Mouse (Mus musculus): ENCODE results near the gene Ovol3. TPM values are rescaled to one million over a fixed set of nuclear protein-coding genes. Genes with fewer than 3 reads are reported as not detected.
"Not testable (repeated sequence)": the region's sequence is repeated elsewhere in the genome, so short reads cannot be mapped to it uniquely, and the experiment has no call there.

Gene Ovol3
- total and polyA plus RNA-seq, 2 experiments from 2014 or later: not detected

DNA sequence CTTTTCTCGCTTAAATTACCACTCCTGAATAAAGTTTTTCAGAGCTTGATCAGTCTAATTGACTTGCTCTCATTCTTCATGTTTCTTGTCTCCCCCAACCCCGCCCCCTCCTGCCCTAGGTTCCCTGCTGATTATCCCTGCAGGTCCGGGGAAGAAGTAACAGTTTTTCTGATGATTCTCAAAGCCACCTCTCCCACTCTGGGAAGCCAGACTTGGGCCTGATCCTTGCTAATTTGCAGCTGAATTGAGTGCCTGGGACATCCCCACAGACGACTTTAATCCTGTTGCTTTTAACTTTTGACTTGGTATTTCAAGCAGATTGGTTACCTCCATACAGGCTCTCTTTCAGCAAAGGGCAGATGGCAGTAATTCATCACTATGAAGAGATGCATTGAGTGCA is 24.5 kb downstream of the Ovol3 start:
- H3K4me1 ChIP-seq (ENCODE audit: insufficient read depth, low read length): no peaks in the 10 kb centered on the region
- H3K9ac ChIP-seq (replicated peaks; ENCODE audit: low read length, poor library complexity, severe bottlenecking): no peak overlapping the region
- no peaks in the 10 kb centered on the region for H3K36me3 ChIP-seq (ENCODE audit: insufficient read depth, low read length)
- H3K4me3 ChIP-seq (ENCODE audit: low read depth, low read length): no peak overlapping the region
- ATAC-seq (ENCODE audit: low FRiP score) (no peak), DNase-seq (ENCODE audit: low spot score) (no peak)
- H3K27me3 ChIP-seq (ENCODE audit: insufficient read depth, low read length): no peaks in the 10 kb centered on the region
- TF ChIP-seq CTCF (IDR thresholded peaks at IDR 0.05): no peak
- H3K4me2 ChIP-seq (ENCODE audit: low read depth, low read length, poor library complexity, severe bottlenecking): no peak overlapping the region
- no peaks in the 10 kb centered on the region for H3K9me3 ChIP-seq (ENCODE audit: low read length)
- H3K27ac ChIP-seq (ENCODE audit: low read depth, low read length): no peak overlapping the region
- 19% methylated on average over 4 of the region's 4 CpGs for WGBS

DNA sequence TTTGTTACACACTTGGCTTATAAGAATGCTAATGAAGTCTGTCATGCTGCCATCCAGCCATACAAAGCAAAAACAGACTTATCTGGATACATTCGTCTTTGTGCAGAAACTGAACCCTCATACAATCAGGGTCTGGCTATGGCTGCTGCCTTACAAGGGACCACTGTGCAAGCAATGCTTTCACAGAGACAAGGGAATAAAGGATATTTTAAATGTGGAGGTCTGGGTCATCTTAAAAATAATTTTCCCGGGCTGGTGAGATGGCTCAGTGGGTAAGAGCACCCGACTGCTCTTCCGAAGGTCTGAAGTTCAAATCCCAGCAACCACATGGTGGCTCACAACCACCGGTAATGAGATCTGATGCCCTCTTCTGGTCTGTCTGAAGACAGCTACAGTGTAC is 29.2 kb downstream of the Ovol3 start:
- not testable (repeated sequence) for H3K9ac ChIP-seq (replicated peaks; ENCODE audit: low read length, poor library complexity, severe bottlenecking); DNase-seq (ENCODE audit: low spot score); H3K27me3 ChIP-seq (ENCODE audit: insufficient read depth, low read length); H3K9me3 ChIP-seq (ENCODE audit: low read length); ATAC-seq (ENCODE audit: low FRiP score); H3K4me2 ChIP-seq (ENCODE audit: low read depth, low read length, poor library complexity, severe bottlenecking); H3K36me3 ChIP-seq (ENCODE audit: insufficient read depth, low read length); H3K4me3 ChIP-seq (ENCODE audit: low read depth, low read length); H3K27ac ChIP-seq (ENCODE audit: low read depth, low read length); H3K4me1 ChIP-seq (ENCODE audit: insufficient read depth, low read length)
- 41% methylated on average over 5 of the region's 5 CpGs for WGBS
- 0 out of 2 replicates have a peak, but pooled peaks have one; percentile 10 for TF ChIP-seq CTCF (IDR thresholded peaks at IDR 0.05)

DNA sequence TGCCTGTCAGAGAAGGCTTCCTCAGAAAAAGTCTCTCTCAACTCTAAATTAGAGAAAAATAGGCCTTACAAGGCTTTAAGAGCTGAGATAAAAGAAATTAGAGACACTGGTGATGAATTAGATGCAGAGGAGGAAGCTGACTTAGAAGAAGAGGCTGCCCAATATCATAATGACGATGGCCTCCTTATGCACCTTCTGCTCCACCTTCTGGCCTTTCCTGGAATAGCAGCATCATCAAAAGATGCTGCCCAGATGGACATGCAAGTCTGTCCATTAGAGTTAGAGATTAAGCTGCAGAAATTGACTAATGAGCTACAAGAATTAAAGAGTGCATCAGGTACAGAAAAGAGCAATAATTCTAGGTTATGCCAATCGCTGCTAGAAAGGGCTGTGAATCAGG is 30.1 kb downstream of the Ovol3 start:
- no peak for ATAC-seq (ENCODE audit: low FRiP score)
- peak; percentile 86 for TF ChIP-seq CTCF (IDR thresholded peaks at IDR 0.05)
- H3K9me3 ChIP-seq (ENCODE audit: low read length): no peaks in the 10 kb centered on the region
- no peak overlapping the region for H3K4me3 ChIP-seq (ENCODE audit: low read depth, low read length)
- H3K9ac ChIP-seq (replicated peaks; ENCODE audit: low read length, poor library complexity, severe bottlenecking): no peak overlapping the region
- H3K27me3 ChIP-seq (ENCODE audit: insufficient read depth, low read length): no peaks in the 10 kb centered on the region
- H3K4me2 ChIP-seq (ENCODE audit: low read depth, low read length, poor library complexity, severe bottlenecking): no peak overlapping the region
- H3K27ac ChIP-seq (ENCODE audit: low read depth, low read length): no peak overlapping the region
- no peaks in the 10 kb centered on the region for H3K36me3 ChIP-seq (ENCODE audit: insufficient read depth, low read length)
- peak; percentile 69 for DNase-seq (ENCODE audit: low spot score)
- 5% methylated on average over 2 of the region's 2 CpGs for WGBS
- no peaks in the 10 kb centered on the region for H3K4me1 ChIP-seq (ENCODE audit: insufficient read depth, low read length)

DNA sequence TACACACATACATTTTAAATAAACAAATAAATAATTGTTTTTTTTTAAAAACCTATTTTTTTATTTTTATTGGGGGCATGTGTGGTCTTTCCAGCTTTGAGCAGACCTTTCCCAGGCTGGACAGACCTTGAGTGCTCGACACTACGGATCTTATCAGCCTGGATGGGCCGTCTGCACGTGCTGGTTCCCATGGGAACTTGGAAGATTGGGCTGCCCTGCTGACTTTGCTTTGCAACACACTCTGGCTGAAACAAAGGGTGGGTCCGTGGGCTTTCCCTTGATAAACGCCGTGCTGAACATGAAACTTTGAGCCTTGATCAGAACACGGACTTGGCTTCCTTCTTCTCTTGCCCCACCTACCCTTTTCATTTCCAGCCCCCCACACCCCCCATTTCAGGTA is 31.1 kb downstream of the Ovol3 start:
- no peaks in the 10 kb centered on the region for H3K27me3 ChIP-seq (ENCODE audit: insufficient read depth, low read length)
- H3K4me2 ChIP-seq (ENCODE audit: low read depth, low read length, poor library complexity, severe bottlenecking): no peak overlapping the region
- no peaks in the 10 kb centered on the region for H3K4me1 ChIP-seq (ENCODE audit: insufficient read depth, low read length)
- H3K36me3 ChIP-seq (ENCODE audit: insufficient read depth, low read length): no peaks in the 10 kb centered on the region
- no peaks in the 10 kb centered on the region for H3K9me3 ChIP-seq (ENCODE audit: low read length)
- no peak for TF ChIP-seq CTCF (IDR thresholded peaks at IDR 0.05)
- DNase-seq (ENCODE audit: low spot score) (no peak), ATAC-seq (ENCODE audit: low FRiP score) (no peak)
- H3K27ac ChIP-seq (ENCODE audit: low read depth, low read length): no peak overlapping the region
- H3K4me3 ChIP-seq (ENCODE audit: low read depth, low read length): no peak overlapping the region
- 15% methylated on average over 8 of the region's 8 CpGs for WGBS
- no peak overlapping the region for H3K9ac ChIP-seq (replicated peaks; ENCODE audit: low read length, poor library complexity, severe bottlenecking)

DNA sequence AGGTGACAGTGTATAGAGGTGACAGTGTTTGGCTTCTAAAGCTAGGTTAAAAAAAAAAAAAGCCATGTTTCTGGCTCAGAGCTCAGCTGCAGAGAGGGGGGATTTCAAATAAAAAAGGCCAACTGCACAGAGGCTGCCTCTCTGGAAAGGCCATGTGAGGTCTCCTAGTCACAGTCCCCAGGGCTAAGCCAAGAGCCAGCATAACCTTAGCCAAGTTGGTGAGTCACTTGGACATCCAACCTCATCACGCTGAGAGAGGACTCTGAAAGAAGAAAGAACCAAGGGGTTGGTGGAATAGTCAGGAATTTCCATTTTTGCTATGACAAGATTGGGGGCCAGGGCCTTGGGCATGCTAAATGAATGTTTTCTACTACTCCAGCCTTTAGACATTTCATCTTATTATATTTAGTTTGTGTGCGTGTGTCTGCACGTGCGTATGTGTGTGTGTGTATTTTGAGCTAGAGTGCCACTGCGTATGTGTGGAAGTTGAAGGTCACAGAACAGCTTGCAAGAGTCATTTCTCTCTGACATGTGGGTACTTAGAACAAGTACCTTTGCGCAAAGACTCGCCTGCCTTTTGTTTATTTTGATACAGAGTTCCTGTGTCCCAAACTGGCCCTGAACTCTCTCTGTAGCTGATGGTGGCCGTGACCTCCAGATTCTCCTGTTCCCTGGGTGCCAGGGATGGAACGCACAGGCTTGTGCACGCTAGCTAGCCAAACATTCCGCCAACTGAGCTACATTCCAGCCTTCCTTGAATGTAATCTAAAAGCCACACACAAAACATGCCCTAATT is 32.4 kb downstream of the Ovol3 start:
- no peaks in the 10 kb centered on the region for H3K27me3 ChIP-seq (ENCODE audit: insufficient read depth, low read length)
- no peaks in the 10 kb centered on the region for H3K36me3 ChIP-seq (ENCODE audit: insufficient read depth, low read length)
- no peak for TF ChIP-seq CTCF (IDR thresholded peaks at IDR 0.05)
- H3K27ac ChIP-seq (ENCODE audit: low read depth, low read length): no peak overlapping the region
- no peak for DNase-seq (ENCODE audit: low spot score)
- no peak overlapping the region for H3K4me2 ChIP-seq (ENCODE audit: low read depth, low read length, poor library complexity, severe bottlenecking)
- H3K4me3 ChIP-seq (ENCODE audit: low read depth, low read length): no peak overlapping the region
- no peaks in the 10 kb centered on the region for H3K9me3 ChIP-seq (ENCODE audit: low read length)
- WGBS: 83% methylated on average over 11 of the region's 11 CpGs
- H3K9ac ChIP-seq (replicated peaks; ENCODE audit: low read length, poor library complexity, severe bottlenecking): no peak overlapping the region
- no peak for ATAC-seq (ENCODE audit: low FRiP score)
- no peaks in the 10 kb centered on the region for H3K4me1 ChIP-seq (ENCODE audit: insufficient read depth, low read length)

DNA sequence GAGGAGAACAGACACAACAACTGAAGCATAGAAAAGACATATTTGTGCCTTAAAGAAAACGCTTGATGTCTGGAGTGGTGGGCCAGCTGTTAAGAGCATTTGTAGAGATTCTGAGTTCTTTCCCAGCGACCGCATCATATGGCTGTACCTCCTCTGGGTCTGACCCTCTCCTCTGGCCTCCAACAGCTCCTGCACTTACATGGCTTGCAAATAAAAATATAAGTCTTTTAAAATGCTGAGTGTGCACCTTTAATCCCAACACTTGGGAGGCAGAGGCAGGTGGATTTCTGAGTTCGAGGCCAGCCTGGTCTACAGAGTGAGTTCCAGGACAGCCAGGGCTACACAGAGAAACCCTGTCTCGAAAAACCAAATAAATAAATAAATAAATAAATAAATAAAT is 34.9 kb downstream of the Ovol3 start:
- H3K4me3 ChIP-seq (ENCODE audit: low read depth, low read length); H3K4me2 ChIP-seq (ENCODE audit: low read depth, low read length, poor library complexity, severe bottlenecking); H3K9ac ChIP-seq (replicated peaks; ENCODE audit: low read length, poor library complexity, severe bottlenecking); H3K27ac ChIP-seq (ENCODE audit: low read depth, low read length); ATAC-seq (ENCODE audit: low FRiP score); H3K36me3 ChIP-seq (ENCODE audit: insufficient read depth, low read length); H3K27me3 ChIP-seq (ENCODE audit: insufficient read depth, low read length); DNase-seq (ENCODE audit: low spot score); H3K4me1 ChIP-seq (ENCODE audit: insufficient read depth, low read length); H3K9me3 ChIP-seq (ENCODE audit: low read length): not testable (repeated sequence)
- WGBS: 93% methylated on average over 5 of the region's 5 CpGs
